Mouse (Mus musculus) urinary bladder, adult 18-20 months (tissue): ENCODE data around the gene Vmn2r21.
"Not testable (repeated sequence)": the region's sequence is repeated elsewhere in the genome, so short reads cannot be mapped to it uniquely, and the experiment has no call there.

Source experiments
- DNase-seq, 2 experiments: peaks; one replicate each; pipeline ENCODE4 v3.0.0; 2022; ENCODE audit warnings: low spot score in 2 of 2, mixed read lengths in 2 of 2

Gene Vmn2r21

GRCm38 (mm10) chr6:123533306-123533705, at the start of gene Vmn2r21:
Gene Vmn2r21 (minus strand): TSS chr6:123533406.
- DNase-seq = not testable (repeated sequence)

- DNase-seq = not testable (repeated sequence)
Measured at GRCm38 (mm10) chr6:123574698-123575097, 41.5 kb upstream of the Vmn2r21 start.

GRCm38 (mm10) chr6:123539755-123540154, 6.5 kb upstream of the Vmn2r21 start:
- not testable (repeated sequence) for DNase-seq

- not testable (repeated sequence) for DNase-seq
Measured at GRCm38 (mm10) chr6:123522263-123523011, 10.8 kb downstream of the Vmn2r21 start.

GRCm38 (mm10) chr6:123473045-123473444, 60.2 kb downstream of the Vmn2r21 start:
- DNase-seq = not testable (repeated sequence)

- DNase-seq = not testable (repeated sequence)
Measured at GRCm38 (mm10) chr6:123472458-123472987, 60.7 kb downstream of the Vmn2r21 start.

- not testable (repeated sequence) for DNase-seq
Measured at GRCm38 (mm10) chr6:123468651-123469050, 64.6 kb downstream of the Vmn2r21 start.
